Mouse (Mus musculus) heart, postnatal 14 days (tissue): ENCODE results near the gene Cnrip1. TPM values are rescaled to one million over a fixed set of nuclear protein-coding genes. Genes with fewer than 3 reads are reported as not detected.
"Not testable (repeated sequence)": the region's sequence is repeated elsewhere in the genome, so short reads cannot be mapped to it uniquely, and the experiment has no call there.

ENCODE experiments used
- DNase-seq, 2 experiments: peaks; one replicate each; pipeline ENCODE4 v3.0.0; 2021 to 2022
- intact Hi-C: fragments of 180-260 bp; cut with DNase I; formaldehyde crosslinking; loops from one replicate; pipeline ENCODE4 v1.15.1; 2025
- long read RNA-seq, 2 experiments: library from polyadenylated mRNA; stranded (forward); transcript quantifications; one replicate each; pipeline ENCODE4 v2.0.0; 2021
- total RNA-seq, 2 experiments: library from RNA; stranded (reverse); gene quantifications; 2 replicates each; pipeline ENCODE4 v1.2.3; 2021

Gene Cnrip1
- 1 to 10 TPM; 6.8 to 7.8 TPM for total RNA-seq
- long read RNA-seq, experiment 1, transcript Cnrip1-201 (3 exons, 1,654 nt): major isoform, 6 of 9 reads
- long read RNA-seq, experiment 1, partial matches to known transcripts: 0 of 9 reads
- long read RNA-seq, experiment 1, other reads (novel, unspliced or antisense): 3 of 9 reads
- long read RNA-seq, experiment 2, partial matches to known transcripts: 0 of 2 reads
- long read RNA-seq, experiment 2, other reads (novel, unspliced or antisense): 1 of 2 reads

DNA sequence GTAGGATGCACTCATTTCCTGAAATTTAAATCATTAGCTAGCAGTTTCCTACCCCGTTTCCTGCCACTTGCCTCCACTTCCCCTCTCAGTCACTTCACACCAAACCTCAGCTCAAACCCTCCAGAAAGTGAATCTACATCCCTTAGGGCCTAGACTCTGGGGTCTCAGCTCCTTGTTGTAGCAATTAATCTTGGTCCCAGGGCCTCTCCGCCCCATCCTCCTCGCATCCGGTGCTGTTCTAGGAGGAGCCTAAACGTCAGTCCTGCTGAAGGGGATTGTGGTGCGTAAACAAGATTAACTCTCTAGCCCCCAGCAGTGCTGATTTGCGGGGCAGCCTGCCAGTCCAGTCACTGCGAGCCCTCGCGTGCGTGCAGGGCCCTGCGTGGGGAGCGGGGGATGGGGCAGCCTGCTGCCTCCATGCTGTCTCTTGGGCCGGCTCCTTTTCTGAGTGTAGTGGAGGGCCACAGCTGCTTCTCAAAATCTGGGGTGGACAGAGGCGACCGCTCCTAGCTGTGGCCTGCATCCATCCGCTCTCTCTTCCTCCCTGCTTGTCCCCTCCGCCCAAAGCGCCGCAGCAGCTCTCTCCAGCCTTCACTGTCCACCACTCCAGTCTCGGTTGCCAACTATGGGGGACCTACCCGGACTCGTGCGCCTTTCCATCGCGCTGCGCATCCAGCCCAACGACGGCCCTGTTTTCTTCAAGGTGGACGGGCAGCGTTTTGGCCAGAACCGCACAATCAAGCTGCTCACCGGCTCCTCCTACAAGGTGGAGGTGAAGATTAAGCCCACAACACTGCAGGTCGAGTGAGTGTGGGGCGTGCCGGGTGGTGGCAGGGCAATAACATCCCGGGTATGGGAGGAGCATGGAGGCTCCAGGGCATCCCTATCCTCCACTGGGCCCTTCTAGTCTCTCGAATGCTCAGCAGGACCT lies at the start of gene Cnrip1, which contains the start of gene Plek:
Cnrip1 (plus strand) TSS at position 42 of the 931 bp plus-strand sequence.
Plek (minus strand) TSS at position 837 of the 931 bp plus-strand sequence.
- intact Hi-C loops: loop anchor here (5.0 kb wide), 1 partner anchor 85 kb away; no protein-coding TSS in a partner anchor
- peak; percentile 75 to 78 for DNase-seq

DNA sequence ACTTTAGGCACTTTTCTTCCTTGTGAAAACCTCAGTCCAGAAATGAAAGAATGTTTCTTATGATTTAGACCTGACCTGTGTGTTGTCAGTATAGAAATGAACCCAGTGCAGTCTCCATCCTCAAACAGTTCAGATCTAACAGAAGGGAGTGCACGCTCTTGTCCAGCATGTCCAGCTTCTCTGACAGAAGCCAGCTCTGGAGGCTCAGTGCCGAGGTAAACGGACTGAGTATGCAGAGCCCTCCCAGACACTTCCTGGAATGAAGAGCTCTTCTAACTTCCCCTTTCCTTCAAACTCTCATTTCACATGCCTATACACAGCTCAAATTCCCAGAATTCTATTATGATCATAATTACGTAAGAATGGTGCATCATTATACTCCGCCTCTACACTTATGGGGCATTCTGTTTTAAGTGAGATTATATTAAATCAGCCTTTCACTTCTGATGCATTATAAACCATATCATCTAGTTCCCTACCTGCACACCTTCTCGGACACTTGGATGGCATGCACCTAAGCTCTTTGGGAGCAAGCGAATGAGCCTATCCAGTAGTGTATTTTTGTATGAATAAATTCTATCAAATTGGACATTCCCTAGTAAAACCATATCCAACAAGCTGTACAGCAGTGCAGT lies 48.5 kb upstream of the Cnrip1 start:
- DNase-seq: no peak
- intact Hi-C loops: no loop called here

DNA sequence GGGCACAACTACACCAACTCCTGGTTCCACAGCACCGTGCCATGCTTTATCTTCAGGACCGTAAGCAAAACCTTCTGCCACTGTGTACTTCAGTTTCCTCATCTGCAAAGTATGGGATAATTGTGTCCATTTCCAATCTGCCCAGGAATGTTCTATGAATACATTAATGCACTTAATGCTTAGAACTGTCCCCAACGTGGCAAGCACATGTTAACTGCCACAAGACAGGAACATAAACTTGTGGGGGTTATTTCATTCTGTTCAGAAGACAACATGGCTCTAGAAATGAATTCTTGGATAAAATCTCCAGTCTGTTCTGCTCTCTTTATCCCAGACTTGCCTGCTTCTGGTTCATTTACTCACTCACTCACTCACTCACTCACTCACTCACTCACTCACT lies 47.6 kb upstream of the Cnrip1 start:
- intact Hi-C loops: no loop called here
- no peak for DNase-seq

DNA sequence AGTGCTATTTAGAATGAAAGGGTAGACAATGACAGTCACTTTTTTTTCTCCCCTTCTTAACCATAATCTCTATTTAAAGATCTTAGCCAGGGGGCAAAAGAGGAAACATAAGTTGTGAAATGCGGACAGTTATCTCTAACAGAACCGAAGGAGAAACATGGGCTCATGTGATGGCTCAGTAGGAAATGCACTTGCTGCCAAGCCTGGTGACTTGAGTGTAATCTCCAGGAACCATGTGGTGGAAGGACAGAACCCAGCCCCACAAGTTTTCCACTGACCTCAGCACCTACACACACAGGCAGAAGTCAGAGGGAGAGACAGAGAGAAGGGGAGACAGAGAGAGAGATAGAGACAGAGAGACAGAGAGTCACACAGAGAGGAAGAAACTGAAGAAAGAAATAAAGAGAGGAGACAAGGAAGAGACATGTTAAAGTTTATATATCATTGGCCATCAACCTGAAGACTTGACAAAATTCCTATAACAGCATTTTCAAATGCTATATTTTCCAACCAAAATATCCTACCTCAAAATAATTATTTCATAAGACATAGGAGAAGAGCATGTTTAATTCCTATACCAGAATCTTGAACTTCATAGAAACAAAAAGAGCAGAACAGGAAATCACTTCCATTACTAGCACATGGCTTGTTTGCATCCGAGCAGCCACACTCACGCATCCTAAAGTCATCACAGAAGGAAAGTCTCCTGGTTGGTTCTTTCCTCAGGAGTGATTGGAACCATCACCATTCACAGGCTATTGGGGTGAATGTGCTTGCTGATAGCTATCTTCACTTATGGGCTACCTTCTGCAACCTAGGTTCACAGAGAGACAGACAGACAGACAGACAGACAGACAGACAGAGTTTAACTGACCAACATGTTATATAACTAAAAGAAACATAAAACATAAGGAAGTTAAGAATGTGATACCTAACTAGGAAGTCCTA lies 46.2 kb upstream of the Cnrip1 start:
- DNase-seq: peak in 1 of 2 experiments; percentile 8
- intact Hi-C loops: no loop called here

DNA sequence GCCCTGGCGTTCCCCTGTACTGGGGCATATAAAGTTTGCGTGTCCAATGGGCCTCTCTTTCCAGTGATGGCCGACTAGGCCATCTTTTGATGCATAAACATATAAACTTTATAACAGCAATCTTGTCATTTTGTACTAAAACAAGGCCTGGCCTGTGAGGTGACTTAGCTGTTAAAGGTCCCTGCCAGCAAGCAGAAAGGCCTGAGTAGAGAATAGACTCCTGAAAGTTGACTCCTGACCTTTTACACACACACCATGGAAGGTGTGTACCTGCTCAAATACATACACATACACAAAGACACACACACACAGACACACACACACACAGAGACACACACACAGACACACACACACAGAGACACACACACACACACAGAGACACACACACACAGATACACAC lies 44.9 kb upstream of the Cnrip1 start:
- intact Hi-C loops: not testable (repeated sequence)

DNA sequence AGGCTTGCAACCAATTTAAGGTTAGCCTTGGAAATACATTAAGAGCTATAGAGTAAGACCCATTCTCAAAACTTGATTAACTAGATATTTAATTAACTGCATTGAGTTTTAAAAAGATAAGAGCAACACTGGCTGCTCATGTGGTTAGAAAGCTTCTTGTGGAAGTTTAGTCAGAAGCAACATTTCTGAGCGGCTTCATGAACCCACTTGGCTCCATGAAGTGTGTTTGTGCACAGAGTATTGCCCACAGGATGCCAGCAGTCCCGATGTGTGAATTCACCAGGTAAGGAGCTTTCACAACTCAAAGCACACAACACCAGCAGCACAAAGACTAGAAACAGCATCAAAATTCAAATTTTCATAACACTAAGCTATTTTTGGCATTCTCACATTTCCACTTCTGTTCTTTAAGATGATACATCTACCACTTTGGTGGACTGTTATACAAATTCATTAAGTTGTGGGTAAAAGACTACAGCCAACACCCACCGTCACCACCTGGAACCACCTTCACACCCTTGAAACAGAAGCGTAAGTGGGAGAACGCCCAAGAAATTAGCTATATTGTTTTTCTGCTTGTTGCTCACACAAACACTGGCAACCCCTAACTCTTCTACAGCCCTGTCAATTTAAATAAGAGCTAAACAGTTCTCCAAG lies 43.7 kb upstream of the Cnrip1 start:
- intact Hi-C loops: no loop called here

More for the DNA sequence above, 44.9 kb upstream of the Cnrip1 start:
- not testable (repeated sequence) for DNase-seq

DNA sequence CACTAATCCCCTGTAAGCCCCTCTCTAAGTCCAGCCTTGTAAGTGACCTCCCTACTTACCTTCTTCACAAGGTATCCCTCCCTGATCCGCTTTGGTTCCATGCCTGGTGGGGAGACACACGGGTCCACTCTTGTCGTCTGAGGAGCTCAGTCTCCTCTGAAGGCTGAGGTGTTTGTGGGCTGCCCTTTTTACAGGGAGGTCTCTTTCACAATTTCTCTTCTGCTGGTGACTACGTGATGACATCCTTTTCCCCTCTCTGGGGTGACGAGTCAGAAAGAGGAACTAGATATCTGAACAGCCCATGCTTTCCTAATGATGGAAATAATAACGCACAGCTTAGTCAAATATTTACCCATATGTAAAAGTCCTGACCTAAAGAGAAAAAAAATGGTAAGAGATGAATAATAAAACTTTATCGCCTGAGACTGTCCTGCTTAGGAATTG lies 42.9 kb upstream of the Cnrip1 start:
- intact Hi-C loops: no loop called here
- no peak for DNase-seq

More for the DNA sequence above, 43.7 kb upstream of the Cnrip1 start:
- DNase-seq: no peak

DNA sequence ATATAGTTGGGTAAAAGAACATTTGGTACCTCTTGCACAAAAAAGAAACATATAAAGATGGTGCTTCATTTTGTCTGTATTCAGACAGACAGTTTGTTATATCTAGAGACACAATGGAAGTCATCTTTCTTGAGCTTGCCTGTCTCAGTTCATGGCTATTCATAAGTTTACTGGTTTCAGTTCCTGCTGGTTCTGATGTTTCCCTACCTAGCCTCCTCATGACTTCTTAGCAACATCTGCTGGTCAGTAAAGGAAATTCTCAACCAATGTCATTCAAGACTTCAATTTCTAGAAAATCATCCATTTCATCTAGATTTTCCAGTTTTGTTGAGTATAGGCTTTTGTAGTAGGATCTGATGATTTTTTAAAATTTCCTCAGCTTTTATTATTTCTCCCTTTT lies 38.4 kb upstream of the Cnrip1 start:
- no peak for DNase-seq

DNA sequence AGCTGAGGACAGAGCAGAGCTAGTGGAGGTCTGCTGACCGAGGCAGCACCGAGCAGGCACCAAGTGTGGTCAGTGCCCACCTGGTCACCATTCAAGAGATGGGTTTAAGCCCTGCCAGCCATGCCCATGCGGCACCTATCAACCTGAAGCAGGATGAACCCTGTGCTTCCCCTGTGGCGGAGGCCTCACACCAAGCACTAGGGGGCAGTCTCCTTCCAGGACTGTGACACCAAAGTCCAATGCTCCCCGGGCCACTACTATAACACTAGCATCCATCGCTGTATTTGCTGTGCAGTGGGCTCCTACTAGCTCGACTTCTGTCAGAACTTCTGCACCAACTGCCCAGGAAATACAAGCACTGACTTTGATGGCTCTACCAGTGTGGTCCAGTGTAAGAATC lies 32.1 kb upstream of the Cnrip1 start:
- intact Hi-C loops: no loop called here
- no peak for DNase-seq

More for the DNA sequence above, 38.4 kb upstream of the Cnrip1 start:
- intact Hi-C loops: no loop called here

DNA sequence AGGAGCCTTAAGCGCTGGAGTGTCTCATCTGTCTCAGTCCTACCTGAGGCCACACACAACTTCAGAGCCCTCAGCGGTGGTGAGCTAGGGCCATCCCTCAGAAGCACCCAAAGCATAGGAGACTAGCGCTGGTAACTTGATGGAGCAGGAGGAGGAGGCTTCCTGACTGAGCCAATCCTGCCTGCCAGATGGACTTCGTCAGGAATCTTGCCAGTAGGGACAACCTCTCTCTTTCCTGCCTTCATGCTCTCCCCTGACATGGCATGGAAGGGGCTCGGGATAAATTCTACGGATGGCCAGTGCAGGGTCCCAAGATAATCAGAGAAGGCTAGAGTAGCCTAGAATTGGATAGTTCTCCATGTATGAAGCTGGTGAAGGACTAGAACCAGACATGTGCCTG lies 28.2 kb upstream of the Cnrip1 start:
- intact Hi-C loops: no loop called here

DNA sequence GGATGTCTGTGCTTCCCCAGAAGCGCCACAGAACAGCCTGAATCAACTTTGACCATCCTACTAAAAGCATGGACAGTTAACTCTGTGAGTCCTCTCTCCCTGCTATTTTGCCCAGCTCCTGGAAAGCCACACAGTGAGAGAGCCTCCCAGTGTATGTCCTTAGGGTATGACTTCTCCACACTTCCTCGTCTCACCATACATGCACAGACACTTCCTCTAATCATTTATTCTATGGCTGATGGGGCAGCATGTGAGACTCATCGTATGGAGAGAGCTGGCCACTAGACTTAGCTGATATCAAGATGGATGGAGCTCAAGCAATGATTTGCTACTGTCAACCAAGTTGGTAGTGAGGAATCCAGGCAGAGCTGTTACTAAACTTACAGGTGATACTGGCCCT lies 27.4 kb upstream of the Cnrip1 start:
- DNase-seq: no peak
- intact Hi-C loops: no loop called here

More for the DNA sequence above, 28.2 kb upstream of the Cnrip1 start:
- DNase-seq: peak; percentile 13 to 32

DNA sequence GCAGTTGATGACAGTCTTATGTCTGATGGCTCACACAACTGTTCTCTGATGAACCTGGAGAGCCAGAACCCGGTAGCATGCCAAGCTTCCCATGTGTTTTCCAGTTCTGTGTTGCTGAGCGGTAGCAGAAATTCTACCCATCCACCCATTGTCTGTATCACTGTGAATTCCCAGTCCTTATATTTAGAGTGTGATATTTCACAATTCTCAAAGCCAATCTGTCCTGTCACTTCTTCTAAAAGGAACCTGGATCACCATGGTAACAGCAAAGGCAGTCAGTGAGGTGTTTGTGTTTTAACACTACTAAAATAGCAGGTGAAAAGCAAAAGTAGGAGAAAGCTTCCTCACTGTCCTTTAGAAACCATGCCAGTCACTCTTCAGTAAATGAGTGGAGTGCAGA lies 5.6 kb upstream of the Cnrip1 start:
- DNase-seq: no peak
- intact Hi-C loops: no loop called here

DNA sequence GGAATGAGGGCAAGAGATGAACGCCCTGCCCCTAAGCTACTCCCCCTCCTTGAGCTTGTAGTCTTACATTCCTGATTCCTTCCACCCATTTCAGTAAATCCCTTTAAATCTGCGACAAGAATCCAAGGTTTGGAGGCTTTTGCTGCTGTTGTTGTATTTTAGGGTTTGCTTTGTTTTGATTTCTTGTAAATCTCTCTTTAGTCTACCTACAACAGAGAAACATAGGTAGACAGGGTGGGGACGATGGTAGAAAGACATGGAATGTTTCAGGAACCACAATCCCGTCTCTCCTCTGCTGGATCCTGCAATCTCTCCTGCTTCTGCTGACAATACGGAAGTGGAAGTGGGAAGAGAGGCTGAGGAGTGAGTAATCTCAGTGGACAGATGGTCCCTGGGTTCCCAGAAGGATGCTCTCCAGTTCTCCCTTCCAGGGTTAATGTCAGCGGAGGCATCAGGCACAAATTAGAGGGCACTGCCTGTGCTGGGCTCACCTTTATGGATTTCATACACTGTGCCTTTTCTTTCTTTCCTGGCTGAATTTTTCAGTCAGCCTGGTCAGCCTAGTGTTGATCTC lies 1.2 kb downstream of the Cnrip1 start:
- DNase-seq: peak in 1 of 2 experiments; percentile 3
- intact Hi-C loops: loop anchor here (5.0 kb wide), 1 partner anchor 85 kb away; no protein-coding TSS in a partner anchor

DNA sequence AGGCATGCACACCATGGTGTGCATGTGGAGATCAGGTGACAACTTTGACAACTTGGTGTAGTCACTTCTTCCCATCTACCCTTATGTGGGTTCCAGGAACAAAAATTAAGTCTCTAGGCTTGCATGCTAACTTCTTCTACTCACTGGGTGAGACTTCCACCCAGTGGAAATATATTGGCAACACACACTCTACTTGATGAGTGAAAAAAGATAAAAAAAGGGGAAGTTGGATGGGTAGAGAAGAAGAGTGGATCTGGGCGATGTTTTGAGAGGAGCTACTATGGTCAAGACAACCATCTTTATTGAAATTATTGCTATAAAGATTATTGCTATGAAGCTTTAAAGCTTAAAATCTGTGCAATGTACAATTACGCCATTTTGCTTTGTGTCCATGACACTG lies 18.0 kb downstream of the Cnrip1 start:
- intact Hi-C loops, DNase-seq: not testable (repeated sequence)

DNA sequence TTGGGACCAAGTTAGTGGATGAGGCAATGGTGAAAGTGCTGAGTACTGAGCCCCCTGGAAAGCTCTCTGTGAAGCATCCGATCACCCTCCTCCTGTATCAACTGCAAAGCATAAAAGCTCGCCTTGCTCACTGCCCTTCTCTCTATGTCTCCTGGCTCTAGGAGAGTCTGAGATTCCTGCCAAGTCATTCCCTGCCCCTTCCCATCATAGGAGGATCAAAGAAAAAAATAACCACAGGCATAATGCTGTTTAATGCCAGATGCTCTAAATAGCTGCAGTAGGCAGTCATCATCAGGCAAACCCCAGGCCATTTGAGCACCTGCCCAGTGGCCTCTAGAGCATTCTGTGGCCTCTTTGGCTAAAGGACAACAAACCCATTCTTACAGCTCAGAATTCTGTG lies 24.3 kb downstream of the Cnrip1 start:
- intact Hi-C loops: no loop called here
- DNase-seq: no peak

DNA sequence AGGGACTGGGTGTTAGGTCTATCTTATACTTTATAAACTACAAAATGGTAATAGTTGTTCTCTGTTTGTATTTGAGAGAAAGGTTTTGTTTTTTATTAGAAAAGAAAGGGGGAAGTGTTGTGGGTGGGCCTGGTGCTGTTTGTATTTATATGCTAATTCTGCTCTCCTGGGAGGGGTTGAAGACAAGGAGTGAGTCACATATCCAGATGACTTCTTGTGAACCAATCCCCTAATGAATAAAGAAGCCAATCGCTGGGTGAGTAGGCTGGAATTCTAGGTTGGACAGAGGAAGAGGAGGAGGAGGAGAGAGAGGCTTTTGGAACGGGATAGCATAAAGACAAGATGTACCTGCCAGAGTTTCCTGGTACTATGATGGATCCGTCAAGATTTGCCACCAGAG lies 30.7 kb downstream of the Cnrip1 start:
- DNase-seq: no peak

DNA sequence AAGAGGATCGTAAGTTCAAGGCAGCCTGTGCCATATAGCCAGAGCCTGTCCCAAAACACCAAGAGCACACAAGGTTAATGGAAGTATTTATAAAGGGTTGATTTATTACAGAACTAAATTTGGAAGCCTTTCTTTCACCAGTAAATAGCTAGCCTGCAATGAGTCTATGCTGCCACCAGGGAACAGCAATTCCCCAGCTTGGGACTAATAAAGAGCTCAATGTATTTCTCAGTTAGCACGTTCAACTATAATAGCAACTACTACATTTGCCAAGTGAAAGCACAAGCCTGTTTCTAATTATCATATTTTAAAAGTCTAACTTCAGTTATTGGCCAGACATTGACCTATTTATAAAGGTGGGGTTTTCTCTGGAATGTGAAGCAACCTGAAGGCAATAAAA lies 31.6 kb downstream of the Cnrip1 start:
- intact Hi-C loops: loop anchor here (10.0 kb wide), 1 partner anchor 122 kb away; no protein-coding TSS in a partner anchor
- DNase-seq: peak in 1 of 2 experiments; percentile 12

More for the DNA sequence above, 30.7 kb downstream of the Cnrip1 start:
- intact Hi-C loops: loop anchor here (10.0 kb wide), 1 partner anchor 123 kb away; no protein-coding TSS in a partner anchor

DNA sequence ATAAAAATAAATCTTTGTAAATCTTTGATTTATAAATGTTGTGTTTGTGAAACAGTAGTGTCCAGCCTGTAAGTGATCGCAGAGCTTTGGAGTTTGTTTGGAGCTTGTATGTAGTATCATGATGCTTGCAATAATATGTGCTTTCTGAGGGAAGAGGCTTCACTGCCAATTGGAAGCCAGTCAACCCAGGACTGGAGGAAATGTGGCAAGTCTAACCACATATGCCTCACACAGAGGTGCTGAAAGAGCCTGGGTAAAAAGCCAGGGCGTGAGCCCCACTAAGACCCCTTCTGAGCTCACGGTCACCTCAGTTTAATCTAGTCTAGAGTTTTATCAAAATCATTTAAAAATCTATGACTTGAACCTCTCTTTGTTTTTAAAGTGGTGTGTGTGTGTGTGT lies 32.1 kb downstream of the Cnrip1 start:
- no peak for DNase-seq
- intact Hi-C loops: loop anchor here (10.0 kb wide), 1 partner anchor 121 kb away; no protein-coding TSS in a partner anchor
